13 mouse cellular contexts compared by ENCODE assay signal in genomic region chr17:66412155-66412970, GRCm38 (mm10). TPM values are rescaled to one million over a fixed set of nuclear protein-coding genes. Genes with fewer than 3 reads are reported as not detected.
DNase-seq lines count a peak whose midpoint lies in the region; ATAC-seq and TF ChIP-seq lines count a peak whose summit lies in the region.
"Had no signal": no experiment of that assay in that cellular context is flagged by ENCODE, and none has a peak within 500 bp of the region (broad histone marks: within the 10 kb centered on the region; RNA-seq: fewer than 3 reads in every experiment).

No protein-coding gene starts in this region.

- peak overlapping the region; percentile 20; the same call in 1 of the 2 replicates for H3K9ac ChIP-seq in forebrain, embryonic 11.5 days (ENCODE audit: low read length)
- no peak overlapping the region for H3K9ac ChIP-seq in forebrain, embryonic 15.5 days (replicated peaks)
- H3K9ac ChIP-seq in hindbrain, embryonic 14.5 days, result no peak overlapping the region
- H3K9ac ChIP-seq in midbrain, postnatal 0 days (replicated peaks; ENCODE audit: low read length, poor library complexity, severe bottlenecking), result no peak overlapping the region
- H3K9ac ChIP-seq in liver, embryonic 11.5 days (ENCODE audit: low read depth, low read length), result no peak overlapping the region

- no peaks in the 10 kb centered on the region for H3K36me3 ChIP-seq in forebrain, embryonic 11.5 days (ENCODE audit: control insufficient read depth, insufficient read depth, low read length)
- 0 out of 2 replicates have a peak, but pooled peaks cover 3% of the 10 kb centered on the region for H3K36me3 ChIP-seq in forebrain, embryonic 15.5 days
- H3K36me3 ChIP-seq in hindbrain, embryonic 14.5 days (replicated peaks; ENCODE audit: control insufficient read depth, insufficient read depth), result peaks cover 6% of the 10 kb centered on the region; the same call in 1 of the 2 replicates
- H3K36me3 ChIP-seq in midbrain, postnatal 0 days (ENCODE audit: insufficient read depth, low read length), result 0 out of 2 replicates have a peak, but pooled peaks cover 3% of the 10 kb centered on the region
- no peaks in the 10 kb centered on the region for H3K36me3 ChIP-seq in liver, embryonic 11.5 days (ENCODE audit: control insufficient read depth, insufficient read depth, low read length)

- H3K27me3 ChIP-seq in forebrain, embryonic 11.5 days (ENCODE audit: control insufficient read depth, insufficient read depth, low read length), result no peaks in the 10 kb centered on the region
- no peaks in the 10 kb centered on the region for H3K27me3 ChIP-seq in forebrain, embryonic 15.5 days
- H3K27me3 ChIP-seq in hindbrain, embryonic 14.5 days (ENCODE audit: control insufficient read depth, insufficient read depth, low read length), result no peaks in the 10 kb centered on the region
- H3K27me3 ChIP-seq in midbrain, postnatal 0 days (ENCODE audit: insufficient read depth, low read length), result no peaks in the 10 kb centered on the region
- no peaks in the 10 kb centered on the region for H3K27me3 ChIP-seq in liver, embryonic 11.5 days (replicated peaks; ENCODE audit: control insufficient read depth, insufficient read depth, low read length)

- WGBS in forebrain, embryonic 11.5 days, result 5% methylated on average over 12 of the region's 12 CpGs
- 25% methylated on average over 12 of the region's 12 CpGs for WGBS in forebrain, embryonic 15.5 days
- WGBS in hindbrain, embryonic 14.5 days, result 11% methylated on average over 12 of the region's 12 CpGs
- 30% methylated on average over 12 of the region's 12 CpGs for WGBS in midbrain, postnatal 0 days
- 63% methylated on average over 12 of the region's 12 CpGs for WGBS in liver, embryonic 11.5 days

- peak overlapping the region; percentile 24; the same call in 1 of the 2 replicates for H3K4me2 ChIP-seq in forebrain, embryonic 11.5 days (ENCODE audit: low read depth, low read length, severe bottlenecking)
- H3K4me2 ChIP-seq in forebrain, embryonic 15.5 days (replicated peaks), result no peak overlapping the region
- H3K4me2 ChIP-seq in hindbrain, embryonic 14.5 days (replicated peaks), result no peak overlapping the region
- H3K4me2 ChIP-seq in midbrain, postnatal 0 days (ENCODE audit: low read depth, low read length, poor library complexity, severe bottlenecking), result no peak overlapping the region
- H3K4me2 ChIP-seq in liver, embryonic 11.5 days, result no peak overlapping the region

- peaks cover 25% of the 10 kb centered on the region for H3K4me1 ChIP-seq in forebrain, embryonic 11.5 days (replicated peaks; ENCODE audit: control insufficient read depth, insufficient read depth, low read length)
- H3K4me1 ChIP-seq in forebrain, embryonic 15.5 days, result peaks cover 23% of the 10 kb centered on the region
- peaks cover 34% of the 10 kb centered on the region for H3K4me1 ChIP-seq in hindbrain, embryonic 14.5 days (replicated peaks; ENCODE audit: control insufficient read depth, insufficient read depth, low read length)
- peaks cover 13% of the 10 kb centered on the region; the same call in 1 of the 2 replicates for H3K4me1 ChIP-seq in midbrain, postnatal 0 days (ENCODE audit: insufficient read depth, low read length)
- peaks cover 13% of the 10 kb centered on the region for H3K4me1 ChIP-seq in liver, embryonic 11.5 days (replicated peaks; ENCODE audit: control insufficient read depth, insufficient read depth, low read length)

- peak; percentile 72 for DNase-seq in forebrain, embryonic 11.5 days (ENCODE audit: low spot score)
- peak; percentile 77 for DNase-seq in embryo, embryonic 11 days
- DNase-seq in hindbrain, embryonic 14.5 days (ENCODE audit: low spot score), result no peak
- peak; percentile 23 for DNase-seq in midbrain, postnatal 0 days (ENCODE audit: low spot score)
- DNase-seq in right cerebral cortex, postnatal 36 days (ENCODE audit: low spot score in 2 of 2), result no peak
- no peak for DNase-seq in thymus, postnatal 0 days (ENCODE audit: low spot score)
- no peak for DNase-seq in liver, embryonic 11.5 days (ENCODE audit: low spot score)
- DNase-seq: cerebellum, postnatal 36 days; heart, postnatal 36 days; lung, adult 2 months; thymus, postnatal 14 days had no signal

- no peak for TF ChIP-seq CTCF in midbrain, postnatal 0 days (IDR thresholded peaks at IDR 0.05)

- H3K27ac ChIP-seq in forebrain, embryonic 11.5 days (ENCODE audit: low read depth, low read length), result peak overlapping the region; percentile 66
- no peak overlapping the region for H3K27ac ChIP-seq in forebrain, embryonic 15.5 days (replicated peaks)
- peak overlapping the region; percentile 29 for H3K27ac ChIP-seq in hindbrain, embryonic 14.5 days
- no peak overlapping the region for H3K27ac ChIP-seq in midbrain, postnatal 0 days (ENCODE audit: low read depth, low read length)
- no peak overlapping the region for H3K27ac ChIP-seq in liver, embryonic 11.5 days (ENCODE audit: low read depth, low read length)

- no peaks in the 10 kb centered on the region for H3K9me3 ChIP-seq in forebrain, embryonic 11.5 days (ENCODE audit: control insufficient read depth, low read length)
- no peaks in the 10 kb centered on the region for H3K9me3 ChIP-seq in forebrain, embryonic 15.5 days
- H3K9me3 ChIP-seq in hindbrain, embryonic 14.5 days (ENCODE audit: control insufficient read depth, low read length), result no peaks in the 10 kb centered on the region
- no peaks in the 10 kb centered on the region for H3K9me3 ChIP-seq in midbrain, postnatal 0 days (ENCODE audit: low read length)
- no peaks in the 10 kb centered on the region for H3K9me3 ChIP-seq in liver, embryonic 11.5 days (ENCODE audit: control insufficient read depth, low read length)

- no peak overlapping the region for H3K4me3 ChIP-seq in forebrain, embryonic 11.5 days (ENCODE audit: low read depth, low read length)
- H3K4me3 ChIP-seq in forebrain, embryonic 15.5 days, result no peak overlapping the region
- no peak overlapping the region for H3K4me3 ChIP-seq in hindbrain, embryonic 14.5 days (replicated peaks; ENCODE audit: low read length)
- H3K4me3 ChIP-seq in midbrain, postnatal 0 days (ENCODE audit: low read depth, low read length), result no peak overlapping the region
- H3K4me3 ChIP-seq in liver, embryonic 11.5 days (ENCODE audit: low read depth, low read length), result no peak overlapping the region

- peak; percentile 64 for ATAC-seq in forebrain, embryonic 11.5 days (replicated peaks; ENCODE audit: low FRiP score)
- ATAC-seq in forebrain, embryonic 15.5 days (replicated peaks), result no peak
- no peak; the same call in 1 of the 2 replicates for ATAC-seq in hindbrain, embryonic 14.5 days (ENCODE audit: low FRiP score)
- ATAC-seq in midbrain, postnatal 0 days (ENCODE audit: low FRiP score), result no peak
- ATAC-seq in liver, embryonic 11.5 days (replicated peaks; ENCODE audit: low FRiP score), result no peak

RNA-seq across cellular contexts. Expression of gene Mtcl1, which starts 37.2 kb away (rescaled TPM):
- polyA plus RNA-seq in forebrain, embryonic 11.5 days (2014; fragmentation: Nextera tagmentation; extraction: Ambion mirVana), result 40.0 and 47.3 TPM in 2 replicates
- polyA plus RNA-seq in forebrain, embryonic 15.5 days (2015; fragmentation: Nextera tagmentation; extraction: Ambion mirVana), result 33.5 and 35.5 TPM in 2 replicates
- 35.1 and 37.9 TPM in 2 replicates for polyA plus RNA-seq in hindbrain, embryonic 14.5 days (2014; fragmentation: Nextera tagmentation; extraction: Ambion mirVana)
- 15.7 and 25.2 TPM in 2 replicates for total RNA-seq in midbrain, postnatal 0 days (2014; rRNA removed)
- polyA plus RNA-seq in midbrain, postnatal 0 days (2015; fragmentation: Nextera tagmentation; extraction: Ambion mirVana), result 9.5 and 10.8 TPM in 2 replicates
- polyA plus RNA-seq in thymus, postnatal 0 days (2015; fragmentation: Nextera tagmentation; extraction: Ambion mirVana), result 4.4 and 5.6 TPM in 2 replicates
- 0.96 and 1.7 TPM in 2 replicates for polyA plus RNA-seq in liver, embryonic 11.5 days (2014; fragmentation: Nextera tagmentation; extraction: Ambion mirVana)
- total RNA-seq: granulocyte monocyte progenitor cell, adult 5-6 weeks had no signal

Comparison
In these comparisons a context has a peak if more than half of its experiments do, and no peak if none do; other contexts are left out.
1. H3K27ac ChIP-seq: peak in forebrain, embryonic 11.5 days (single experiment) and hindbrain, embryonic 14.5 days (single experiment); none in forebrain, embryonic 15.5 days (single experiment), midbrain, postnatal 0 days (single experiment) and liver, embryonic 11.5 days (single experiment).
2. DNase-seq: peak in forebrain, embryonic 11.5 days (single experiment), embryo, embryonic 11 days (single experiment) and midbrain, postnatal 0 days (single experiment); none in hindbrain, embryonic 14.5 days (single experiment), right cerebral cortex, postnatal 36 days (0 of 2), thymus, postnatal 0 days (single experiment) and liver, embryonic 11.5 days (single experiment).